Mouse (Mus musculus): ENCODE results near the gene Fmc1. TPM values are rescaled to one million over a fixed set of nuclear protein-coding genes. Genes with fewer than 3 reads are reported as not detected.
"Not testable (repeated sequence)": the region's sequence is repeated elsewhere in the genome, so short reads cannot be mapped to it uniquely, and the experiment has no call there.

The Fmc1 gene
- total RNA-seq (2015; ENCODE audit: low replicate concordance): 2.7 and 12.7 TPM in 2 replicates
- total RNA-seq (2017; ENCODE audit: low replicate concordance): 4.2 and 10.4 TPM in 2 replicates

- peak; percentile 83 for ATAC-seq (replicated peaks; ENCODE audit: low FRiP score, poor library complexity, severe bottlenecking)
Measured at GRCm38 (mm10) chr6:38533428-38534405, at the start of gene Fmc1. TSS of gene Fmc1 (plus strand) at chr6:38533502.

DNA sequence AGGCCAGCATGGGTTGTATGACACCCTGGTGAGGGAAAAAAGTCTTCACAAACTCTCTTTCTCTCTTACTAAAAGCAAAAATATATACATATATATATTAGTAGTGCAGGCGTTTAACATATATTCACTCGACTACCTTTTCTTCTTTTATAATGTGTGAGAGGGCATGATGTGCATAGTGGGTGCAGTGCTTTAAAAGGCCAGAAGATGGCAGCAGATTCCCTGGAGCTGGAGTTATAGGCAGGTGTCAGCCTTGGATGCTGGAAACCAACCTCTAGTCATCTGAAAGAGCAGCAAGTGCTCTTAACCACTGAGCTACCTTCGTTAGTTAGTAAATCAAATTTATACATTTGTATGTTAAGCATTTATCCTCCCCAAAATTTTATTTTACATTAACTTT lies 40.8 kb upstream of the Fmc1 start:
- peak; percentile 90 for ATAC-seq (replicated peaks; ENCODE audit: low FRiP score, poor library complexity, severe bottlenecking)

GRCm38 (mm10) chr6:38495641-38496040 lies 37.7 kb upstream of the Fmc1 start:
- no peak for ATAC-seq (replicated peaks; ENCODE audit: low FRiP score, poor library complexity, severe bottlenecking)

- ATAC-seq (replicated peaks; ENCODE audit: low FRiP score, poor library complexity, severe bottlenecking): no peak
Measured at GRCm38 (mm10) chr6:38512096-38512495, 21.2 kb upstream of the Fmc1 start.

- no peak for ATAC-seq (replicated peaks; ENCODE audit: low FRiP score, poor library complexity, severe bottlenecking)
Measured at GRCm38 (mm10) chr6:38512830-38513229, 20.5 kb upstream of the Fmc1 start.

GRCm38 (mm10) chr6:38515201-38515600 lies 18.1 kb upstream of the Fmc1 start:
- ATAC-seq (replicated peaks; ENCODE audit: low FRiP score, poor library complexity, severe bottlenecking): no peak

DNA sequence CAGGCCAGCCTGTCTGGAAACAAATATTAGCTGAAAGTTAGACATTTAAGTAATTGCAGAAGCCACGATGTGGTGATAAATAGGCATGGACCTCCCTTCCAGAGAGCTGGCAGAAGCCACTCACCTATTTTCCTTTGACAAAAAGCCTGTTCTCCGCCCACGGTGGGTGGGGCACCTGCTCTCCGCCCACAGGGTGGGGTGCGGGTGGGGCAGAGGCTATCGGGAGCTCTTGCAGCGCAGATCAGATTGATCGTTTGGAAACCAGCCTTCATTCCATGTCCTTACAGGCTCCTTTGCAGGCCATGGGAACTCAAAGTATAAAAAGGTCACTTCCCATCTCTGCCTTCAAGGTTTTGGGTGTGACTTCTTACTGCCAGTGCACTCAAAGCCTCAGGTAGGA lies 9.5 kb upstream of the Fmc1 start:
- no peak for ATAC-seq (replicated peaks; ENCODE audit: low FRiP score, poor library complexity, severe bottlenecking)

GRCm38 (mm10) chr6:38531211-38531820 lies 2.0 kb upstream of the Fmc1 start:
- ATAC-seq (replicated peaks; ENCODE audit: low FRiP score, poor library complexity, severe bottlenecking): no peak

GRCm38 (mm10) chr6:38532500-38533420 lies 542 bp upstream of the Fmc1 start:
- ATAC-seq (replicated peaks; ENCODE audit: low FRiP score, poor library complexity, severe bottlenecking): peak; percentile 23; the same call in 1 of the 2 replicates

- ATAC-seq (replicated peaks; ENCODE audit: low FRiP score, poor library complexity, severe bottlenecking): peak; percentile 77
Measured at GRCm38 (mm10) chr6:38534640-38535365, 1.5 kb downstream of the Fmc1 start.

DNA sequence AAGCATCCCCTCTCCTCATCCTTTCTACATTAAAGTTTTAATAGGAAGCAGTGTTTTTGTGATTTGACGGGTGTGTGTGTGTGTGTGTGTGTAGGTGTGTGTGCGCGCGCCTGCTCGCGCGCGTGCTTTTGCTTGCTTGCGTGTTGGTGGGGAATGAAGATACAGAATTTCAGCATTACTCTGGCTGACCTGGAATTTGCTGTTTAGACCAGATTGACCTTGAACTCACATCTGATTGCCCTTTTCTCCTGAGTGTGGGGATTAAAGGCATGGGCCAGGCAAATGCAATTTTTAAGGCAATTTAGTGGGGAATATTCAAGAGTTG lies 2.0 kb downstream of the Fmc1 start:
- ATAC-seq (replicated peaks; ENCODE audit: low FRiP score, poor library complexity, severe bottlenecking): peak; percentile 3; the same call in 1 of the 2 replicates

- ATAC-seq (replicated peaks; ENCODE audit: low FRiP score, poor library complexity, severe bottlenecking): no peak
Measured at GRCm38 (mm10) chr6:38535788-38536187, 2.5 kb downstream of the Fmc1 start.

- ATAC-seq (replicated peaks; ENCODE audit: low FRiP score, poor library complexity, severe bottlenecking): not testable (repeated sequence)
Measured at GRCm38 (mm10) chr6:38544141-38544540, 10.8 kb downstream of the Fmc1 start.

DNA sequence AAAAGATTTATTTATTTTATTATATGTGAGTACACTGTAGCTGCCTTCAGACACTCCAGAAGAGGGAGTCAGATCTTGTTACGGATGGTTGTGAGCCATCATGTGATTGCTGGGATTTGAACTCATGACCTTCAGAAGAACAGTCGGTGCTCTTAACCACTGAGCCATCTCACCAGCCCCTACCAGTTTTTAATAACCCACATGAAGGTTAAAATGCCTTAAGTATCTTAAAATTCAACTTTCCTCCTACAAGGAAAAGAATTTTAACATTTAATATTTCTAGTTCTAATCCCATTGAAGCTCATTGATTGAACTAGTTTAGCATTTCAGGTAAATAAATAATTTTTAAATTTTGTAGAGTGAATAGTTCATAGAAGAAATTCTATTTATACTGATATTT lies 13.7 kb downstream of the Fmc1 start:
- not testable (repeated sequence) for ATAC-seq (replicated peaks; ENCODE audit: low FRiP score, poor library complexity, severe bottlenecking)

GRCm38 (mm10) chr6:38547707-38548106 lies 14.4 kb downstream of the Fmc1 start:
- no peak for ATAC-seq (replicated peaks; ENCODE audit: low FRiP score, poor library complexity, severe bottlenecking)

- ATAC-seq (replicated peaks; ENCODE audit: low FRiP score, poor library complexity, severe bottlenecking): not testable (repeated sequence)
Measured at GRCm38 (mm10) chr6:38548595-38548994, 15.3 kb downstream of the Fmc1 start.

DNA sequence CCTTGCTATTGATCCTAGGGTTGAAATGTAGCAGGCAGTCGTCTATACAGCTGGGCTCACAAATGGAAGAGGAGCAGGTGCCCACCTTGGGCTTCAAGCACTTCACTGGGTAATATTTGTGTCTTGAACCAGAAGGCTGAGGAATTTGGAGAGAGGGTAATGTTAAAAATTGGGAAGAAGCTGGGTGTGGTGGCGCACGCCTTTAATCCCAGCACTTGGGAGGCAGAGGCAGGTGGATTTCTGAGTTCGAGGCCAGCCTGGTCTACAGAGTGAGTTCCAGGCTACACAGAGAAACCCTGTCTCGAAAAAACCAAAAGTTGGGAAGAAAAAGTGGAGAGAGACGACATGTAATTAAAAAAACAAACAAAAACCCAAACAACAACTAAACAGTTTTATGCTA lies 16.5 kb downstream of the Fmc1 start:
- not testable (repeated sequence) for ATAC-seq (replicated peaks; ENCODE audit: low FRiP score, poor library complexity, severe bottlenecking)

DNA sequence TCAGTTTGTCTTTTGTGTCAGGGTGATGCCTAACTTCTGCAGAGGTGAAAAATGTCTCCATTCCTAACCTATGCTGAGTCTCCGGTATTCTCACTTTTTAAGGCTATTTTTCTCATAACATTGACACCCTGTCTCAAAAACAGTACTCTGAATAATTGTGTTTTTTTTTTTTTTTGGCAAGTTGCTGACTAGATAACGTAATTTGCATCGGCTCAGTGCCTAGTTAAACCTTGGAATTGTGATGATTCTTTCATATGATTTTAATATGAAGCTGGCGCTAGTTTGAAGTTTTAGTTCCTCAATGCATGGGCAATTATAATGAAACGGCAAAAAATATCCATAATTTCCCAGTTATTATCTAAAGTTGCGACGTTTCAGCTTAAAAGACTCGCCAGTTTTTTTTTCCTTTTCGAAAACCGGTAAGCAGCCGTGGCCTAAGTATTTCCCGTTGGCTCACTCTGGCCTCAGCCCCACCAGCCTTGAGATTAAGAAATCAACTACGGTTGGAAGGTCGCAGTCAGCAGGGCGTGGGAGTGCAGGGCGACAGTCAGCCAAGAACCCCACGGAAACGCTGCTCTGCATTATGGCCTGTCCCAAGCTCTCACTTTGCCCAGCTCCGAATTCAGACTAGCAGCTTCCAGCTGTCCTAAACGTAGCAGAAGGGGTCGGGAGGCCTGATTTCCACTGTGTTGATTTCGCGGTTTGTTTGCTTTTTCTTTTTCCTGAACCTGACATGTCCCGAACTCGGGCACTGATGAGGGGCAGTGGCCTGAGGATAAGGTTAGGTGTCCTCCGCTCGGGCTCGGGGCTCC lies 17.2 kb downstream of the Fmc1 start:
- peak; percentile 77 for ATAC-seq (replicated peaks; ENCODE audit: low FRiP score, poor library complexity, severe bottlenecking)
